Mouse (Mus musculus) hindbrain, embryonic 12.5 days (tissue): ENCODE measurements at regions not wholly inside any gene's neighbourhood (a gene's known extent, or its start where the extent isn't known, plus 50 kb on each side); places are given as distances from the start of the nearest gene placed in this dataset.

Source experiments
- ATAC-seq: fragments of 200-750 bp; cut with Nextera tagmentation; 2 replicates; pipeline ENCODE4 v1.8.0; 2017; ENCODE audit warnings: moderate TSS enrichment; ENCODE audit not compliant: low FRiP score
- H3K27ac ChIP-seq: fragments of 300-500 bp; sonication (generic); 2 replicates; pipeline ENCODE4 v1.5.1; 2016; ENCODE audit warnings: mild to moderate bottlenecking
- H3K27me3 ChIP-seq: fragments of 300-500 bp; sonication (generic); 2 replicates; pipeline ENCODE4 v1.6.1; 2016; ENCODE audit warnings: mild to moderate bottlenecking
- H3K36me3 ChIP-seq: fragments of 300-500 bp; sonication (generic); 2 replicates; pipeline ENCODE4 v1.6.1; 2016; ENCODE audit warnings: mild to moderate bottlenecking
- H3K4me1 ChIP-seq: fragments of 300-500 bp; sonication (generic); 2 replicates; pipeline ENCODE4 v1.6.1; 2016
- H3K4me2 ChIP-seq: fragments of 300-500 bp; sonication (generic); replicated peaks from 2 replicates; pipeline ENCODE4 v1.6.1; 2016; ENCODE audit warnings: mild to moderate bottlenecking
- H3K4me3 ChIP-seq: fragments of 300-500 bp; sonication (generic); 2 replicates; pipeline ENCODE4 v1.5.1; 2016; ENCODE audit warnings: mild to moderate bottlenecking
- H3K9ac ChIP-seq: fragments of 300-500 bp; sonication (generic); 2 replicates; pipeline ENCODE4 v1.6.1; 2016; ENCODE audit warnings: mild to moderate bottlenecking, moderate library complexity
- H3K9me3 ChIP-seq: fragments of 300-500 bp; sonication (generic); replicated peaks from 2 replicates; pipeline ENCODE4 v1.6.1; 2016; ENCODE audit warnings: mild to moderate bottlenecking
- WGBS: fragments of 180-500 bp; shearing (Covaris S2); methylation state at CpG from one replicate; pipeline ENCODE4 v1.1.7; 2016; 5-methylcytosine and 5-hydroxymethylcytosine counted together

- H3K27ac ChIP-seq, result no peak overlapping the region
Measured at GRCm38 (mm10) chr4:142568556-142568955, 329.4 kb upstream of the Kazn start.

GRCm38 (mm10) chr4:142554716-142555115, 315.5 kb upstream of the Kazn start:
- H3K27ac ChIP-seq, result no peak overlapping the region
- H3K36me3 ChIP-seq, result no peaks in the 10 kb centered on the region
- H3K27me3 ChIP-seq, result no peaks in the 10 kb centered on the region
- H3K9me3 ChIP-seq, result no peaks in the 10 kb centered on the region
- ATAC-seq, result no peak
- H3K9ac ChIP-seq, result no peak overlapping the region
- no peak overlapping the region for H3K4me2 ChIP-seq
- H3K4me3 ChIP-seq, result no peak overlapping the region
- H3K4me1 ChIP-seq, result no peaks in the 10 kb centered on the region
- WGBS, result 61% methylated on average over 3 of the region's 3 CpGs

More at GRCm38 (mm10) chr4:142568556-142568955, 329.4 kb upstream of the Kazn start:
- Histone ChIP-seq H3K4me2 (no peak overlapping the region), H3K27me3 (no peaks in the 10 kb centered on the region), H3K4me3 (no peak overlapping the region), H3K36me3 (no peaks in the 10 kb centered on the region), H3K9ac (no peak overlapping the region), H3K9me3 (no peaks in the 10 kb centered on the region), H3K4me1 (no peaks in the 10 kb centered on the region)
- no peak for ATAC-seq
- 86% methylated on average over 6 of the region's 6 CpGs for WGBS

- H3K9me3 ChIP-seq, result no peaks in the 10 kb centered on the region
- no peaks in the 10 kb centered on the region for H3K4me1 ChIP-seq
- H3K36me3 ChIP-seq, result no peaks in the 10 kb centered on the region
- H3K4me2 ChIP-seq, result no peak overlapping the region
- no peak overlapping the region for H3K4me3 ChIP-seq
- H3K27ac ChIP-seq, result no peak overlapping the region
- no peaks in the 10 kb centered on the region for H3K27me3 ChIP-seq
- 84% methylated on average over 1 of the region's 1 CpGs for WGBS
- ATAC-seq, result no peak
- no peak overlapping the region for H3K9ac ChIP-seq
Measured at GRCm38 (mm10) chr4:142545871-142546270, 306.7 kb upstream of the Kazn start.

- Histone ChIP-seq H3K27ac (no peak overlapping the region), H3K9ac (no peak overlapping the region), H3K4me2 (no peak overlapping the region), H3K4me3 (no peak overlapping the region), H3K27me3 (no peaks in the 10 kb centered on the region), H3K9me3 (no peaks in the 10 kb centered on the region), H3K36me3 (no peaks in the 10 kb centered on the region), H3K4me1 (no peaks in the 10 kb centered on the region)
- 55% methylated on average over 1 of the region's 1 CpGs for WGBS
- ATAC-seq, result no peak
Measured at GRCm38 (mm10) chr4:142545187-142545586, 306.0 kb upstream of the Kazn start.

GRCm38 (mm10) chr4:142544736-142545135, 305.5 kb upstream of the Kazn start:
- H3K9ac ChIP-seq, result no peak overlapping the region
- H3K4me3 ChIP-seq, result no peak overlapping the region
- no peak for ATAC-seq
- no peak overlapping the region for H3K27ac ChIP-seq
- H3K9me3 ChIP-seq, result no peaks in the 10 kb centered on the region
- H3K4me1 ChIP-seq, result no peaks in the 10 kb centered on the region
- WGBS, result 82% methylated on average over 8 of the region's 8 CpGs
- no peaks in the 10 kb centered on the region for H3K27me3 ChIP-seq
- H3K4me2 ChIP-seq, result no peak overlapping the region
- H3K36me3 ChIP-seq, result no peaks in the 10 kb centered on the region

- Histone ChIP-seq H3K36me3 (no peaks in the 10 kb centered on the region), H3K9me3 (no peaks in the 10 kb centered on the region), H3K4me1 (no peaks in the 10 kb centered on the region), H3K4me2 (no peak overlapping the region), H3K27ac (no peak overlapping the region), H3K9ac (no peak overlapping the region), H3K4me3 (no peak overlapping the region), H3K27me3 (no peaks in the 10 kb centered on the region)
- no peak for ATAC-seq
- 40% methylated on average over 12 of the region's 12 CpGs for WGBS
Measured at GRCm38 (mm10) chr4:142539200-142539750, 300.1 kb upstream of the Kazn start.

GRCm38 (mm10) chr4:142527080-142527479, 287.9 kb upstream of the Kazn start:
- WGBS, result 75% methylated on average over 6 of the region's 6 CpGs
- H3K27ac ChIP-seq, result no peak overlapping the region
- no peak overlapping the region for H3K4me2 ChIP-seq
- no peaks in the 10 kb centered on the region; the same call in 1 of the 2 replicates for H3K4me1 ChIP-seq
- no peaks in the 10 kb centered on the region for H3K27me3 ChIP-seq
- no peaks in the 10 kb centered on the region for H3K9me3 ChIP-seq
- no peak for ATAC-seq
- no peak overlapping the region for H3K4me3 ChIP-seq
- no peaks in the 10 kb centered on the region for H3K36me3 ChIP-seq
- H3K9ac ChIP-seq, result no peak overlapping the region

GRCm38 (mm10) chr4:142517478-142518455, 278.6 kb upstream of the Kazn start:
- WGBS, result 65% methylated on average over 21 of the region's 21 CpGs
- H3K27ac ChIP-seq, result peak overlapping the region; percentile 24; the same call in 1 of the 2 replicates

GRCm38 (mm10) chr4:142514751-142515150, 275.6 kb upstream of the Kazn start:
- Histone ChIP-seq H3K27ac (no peak overlapping the region), H3K27me3 (no peaks in the 10 kb centered on the region), H3K9me3 (0 out of 2 replicates have a peak, but pooled peaks cover 5% of the 10 kb centered on the region), H3K36me3 (no peaks in the 10 kb centered on the region), H3K9ac (no peak overlapping the region), H3K4me3 (no peak overlapping the region), H3K4me2 (no peak overlapping the region), H3K4me1 (peaks cover 9% of the 10 kb centered on the region)
- WGBS, result 86% methylated on average over 4 of the region's 4 CpGs
- ATAC-seq, result no peak

More at GRCm38 (mm10) chr4:142517478-142518455, 278.6 kb upstream of the Kazn start:
- H3K36me3 ChIP-seq, result no peaks in the 10 kb centered on the region
- H3K27me3 ChIP-seq, result no peaks in the 10 kb centered on the region
- no peak overlapping the region for H3K4me3 ChIP-seq
- 0 out of 2 replicates have a peak, but pooled peaks cover under 1% of the 10 kb centered on the region for H3K9me3 ChIP-seq
- H3K4me1 ChIP-seq, result peaks cover 9% of the 10 kb centered on the region
- peak; percentile 60 for ATAC-seq
- no peak overlapping the region for H3K4me2 ChIP-seq
- H3K9ac ChIP-seq, result no peak overlapping the region

GRCm38 (mm10) chr4:142509386-142509785, 270.2 kb upstream of the Kazn start:
- no peaks in the 10 kb centered on the region for H3K27me3 ChIP-seq
- ATAC-seq, result no peak

GRCm38 (mm10) chr4:142506383-142507211, 267.4 kb upstream of the Kazn start:
- H3K9me3 ChIP-seq, result no peaks in the 10 kb centered on the region
- H3K27me3 ChIP-seq, result no peaks in the 10 kb centered on the region
- 10% methylated on average over 13 of the region's 13 CpGs for WGBS
- H3K4me3 ChIP-seq, result no peak overlapping the region
- ATAC-seq, result 0 out of 2 replicates have a peak, but pooled peaks have one; percentile 22
- H3K36me3 ChIP-seq, result no peaks in the 10 kb centered on the region
- no peak overlapping the region for H3K27ac ChIP-seq
- no peak overlapping the region for H3K9ac ChIP-seq
- peaks cover 14% of the 10 kb centered on the region for H3K4me1 ChIP-seq
- no peak overlapping the region for H3K4me2 ChIP-seq

More at GRCm38 (mm10) chr4:142509386-142509785, 270.2 kb upstream of the Kazn start:
- no peaks in the 10 kb centered on the region for H3K36me3 ChIP-seq
- no peak overlapping the region for H3K9ac ChIP-seq
- no peak overlapping the region for H3K4me3 ChIP-seq
- H3K4me1 ChIP-seq, result peaks cover 14% of the 10 kb centered on the region
- no peak overlapping the region for H3K4me2 ChIP-seq
- 94% methylated on average over 2 of the region's 2 CpGs for WGBS
- no peak overlapping the region for H3K27ac ChIP-seq
- 0 out of 2 replicates have a peak, but pooled peaks cover 5% of the 10 kb centered on the region for H3K9me3 ChIP-seq

GRCm38 (mm10) chr4:142503761-142504160, 264.6 kb upstream of the Kazn start:
- no peak overlapping the region for H3K4me3 ChIP-seq
- no peak overlapping the region for H3K27ac ChIP-seq
- H3K9me3 ChIP-seq, result no peaks in the 10 kb centered on the region
- H3K27me3 ChIP-seq, result no peaks in the 10 kb centered on the region
- 90% methylated on average over 15 of the region's 15 CpGs for WGBS
- H3K36me3 ChIP-seq, result no peaks in the 10 kb centered on the region
- no peak overlapping the region for H3K9ac ChIP-seq
- H3K4me2 ChIP-seq, result no peak overlapping the region
- no peak for ATAC-seq
- H3K4me1 ChIP-seq, result peaks cover 16% of the 10 kb centered on the region
